Mouse (Mus musculus) olfactory bulb, adult 2 months (tissue): ENCODE results near the gene Igsf9b. TPM values are rescaled to one million over a fixed set of nuclear protein-coding genes. Genes with fewer than 3 reads are reported as not detected.

Experiments
- H3K27ac ChIP-seq: fragments of 200-500 bp; 2 replicates; pipeline ENCODE4 v1.5.1; 2012; ENCODE audit warnings: low read depth, low read length; ENCODE audit not compliant: insufficient read depth
- H3K4me1 ChIP-seq: fragments of 200-500 bp; 2 replicates; pipeline ENCODE4 v1.6.1; 2012; ENCODE audit warnings: low read length; ENCODE audit not compliant: control insufficient read depth, insufficient read depth
- H3K4me3 ChIP-seq: fragments of 200-500 bp; 2 replicates; pipeline ENCODE4 v1.5.1; 2012; ENCODE audit warnings: mild to moderate bottlenecking, low read depth, low read length, moderate library complexity; ENCODE audit not compliant: insufficient read depth
- CTCF ChIP-seq: fragments of 200-500 bp; IDR thresholded peaks from 2 replicates; pipeline ENCODE4 v1.5.1; 2012; ENCODE audit warnings: low read depth, mild to moderate bottlenecking, low read length, moderate library complexity; ENCODE audit not compliant: insufficient read depth
- POLR2A ChIP-seq: fragments of 200-500 bp; IDR thresholded peaks from 2 replicates; pipeline ENCODE4 v1.6.1; 2012; ENCODE audit warnings: mild to moderate bottlenecking, low read depth, low read length, moderate library complexity; ENCODE audit not compliant: insufficient read depth
- WGBS: fragments of 180-500 bp; shearing (Covaris S2); methylation state at CpG from one replicate; pipeline ENCODE4 v1.1.7; 2018; 5-methylcytosine and 5-hydroxymethylcytosine counted together
- polyA plus RNA-seq: library from polyadenylated mRNA; stranded (reverse); fragments of >200 nt; gene quantifications from 2 replicates; pipeline ENCODE4 v1.2.4, GENCODE M21; 2012; ENCODE audit warnings: low replicate concordance; ENCODE audit not compliant: missing spikeins, insufficient read depth, insufficient read length

Gene Igsf9b
- polyA plus RNA-seq, 1 experiment, result not detected

DNA sequence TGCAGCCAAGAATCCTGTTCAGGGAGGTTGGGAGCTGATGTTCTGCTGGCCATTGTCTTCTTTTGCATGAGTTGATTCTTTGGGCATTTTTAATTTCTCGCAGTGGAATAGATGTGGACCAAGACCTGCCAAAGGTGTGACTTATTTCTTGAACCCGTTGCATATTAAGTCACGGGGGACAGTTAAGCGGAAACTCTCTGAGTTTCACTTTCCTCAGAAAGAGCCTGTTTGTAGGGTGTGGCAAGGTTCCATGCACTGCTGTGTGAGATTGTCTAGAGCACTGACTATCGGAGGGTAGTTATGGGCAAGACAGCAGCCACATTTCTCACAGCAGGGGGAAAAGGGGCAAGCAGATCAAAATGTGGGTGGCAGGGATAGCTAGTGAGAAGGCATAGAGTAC, 14.4 kb downstream of the Igsf9b start:
- H3K27ac ChIP-seq, result no peak overlapping the region
- WGBS, result 93% methylated on average over 5 of the region's 5 CpGs
- TF ChIP-seq CTCF (no peak), POLR2A (no peak)
- H3K4me3 ChIP-seq, result no peak overlapping the region
- peaks cover 43% of the 10 kb centered on the region for H3K4me1 ChIP-seq

DNA sequence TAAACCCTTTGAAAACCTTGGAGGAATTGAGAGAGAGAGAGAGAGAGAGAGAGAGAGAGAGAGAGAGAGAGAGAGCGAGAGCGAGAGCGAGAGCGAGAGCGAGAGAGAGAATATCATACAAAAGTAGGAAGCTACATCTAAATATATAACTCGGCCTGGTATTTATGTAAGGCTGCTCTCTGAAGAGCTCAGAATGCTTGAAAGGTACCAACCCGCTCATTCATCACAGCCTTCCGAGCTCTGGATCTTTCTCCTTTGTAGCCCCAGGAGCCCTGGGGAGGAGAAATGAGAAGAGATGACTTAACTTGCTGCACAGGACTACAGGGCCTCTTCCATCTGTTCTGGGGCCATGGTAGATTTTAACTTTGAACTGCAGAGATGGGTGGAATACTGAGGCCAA, 22.3 kb downstream of the Igsf9b start:
- 88% methylated on average over 8 of the region's 8 CpGs for WGBS
- H3K4me3 ChIP-seq, result no peak overlapping the region
- TF ChIP-seq POLR2A (no peak), CTCF (no peak)
- H3K27ac ChIP-seq, result no peak overlapping the region
- peaks cover 5% of the 10 kb centered on the region for H3K4me1 ChIP-seq

GRCm38 (mm10) chr9:27322277-27322676, 23.3 kb downstream of the Igsf9b start:
- 71% methylated on average over 7 of the region's 7 CpGs for WGBS
- no peak overlapping the region for H3K4me3 ChIP-seq
- no peak overlapping the region for H3K27ac ChIP-seq
- TF ChIP-seq POLR2A (no peak), CTCF (no peak)
- H3K4me1 ChIP-seq, result peaks cover 3% of the 10 kb centered on the region

DNA sequence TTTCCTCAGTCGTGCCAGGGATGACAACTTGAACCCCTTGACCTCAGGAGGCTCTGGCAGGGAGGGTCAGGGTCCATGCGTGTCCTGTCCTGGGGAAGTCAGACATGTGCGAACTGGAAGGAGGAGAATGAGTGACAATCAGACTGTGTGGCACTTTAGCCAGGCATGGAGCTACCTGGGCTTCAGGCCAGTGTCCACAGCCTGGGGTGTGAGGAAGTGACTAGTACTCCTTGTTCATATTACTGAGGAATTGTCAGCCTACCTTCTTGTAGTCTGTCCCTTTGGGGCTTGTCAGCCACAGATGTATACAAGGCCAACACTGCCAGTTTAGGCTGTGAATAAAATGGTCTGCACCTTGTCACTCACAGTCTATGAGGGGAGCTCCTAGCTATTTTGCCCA, 24.4 kb downstream of the Igsf9b start:
- Histone ChIP-seq H3K27ac (no peak overlapping the region), H3K4me1 (no peaks in the 10 kb centered on the region), H3K4me3 (no peak overlapping the region)
- no peak for TF ChIP-seq CTCF
- TF ChIP-seq POLR2A, result no peak
- 94% methylated on average over 3 of the region's 3 CpGs for WGBS

- Histone ChIP-seq H3K27ac (no peak overlapping the region), H3K4me1 (no peaks in the 10 kb centered on the region), H3K4me3 (no peak overlapping the region)
- 72% methylated on average over 2 of the region's 2 CpGs for WGBS
- TF ChIP-seq POLR2A (no peak), CTCF (no peak)
Observed at GRCm38 (mm10) chr9:27325920-27326319, 26.9 kb downstream of the Igsf9b start.

DNA sequence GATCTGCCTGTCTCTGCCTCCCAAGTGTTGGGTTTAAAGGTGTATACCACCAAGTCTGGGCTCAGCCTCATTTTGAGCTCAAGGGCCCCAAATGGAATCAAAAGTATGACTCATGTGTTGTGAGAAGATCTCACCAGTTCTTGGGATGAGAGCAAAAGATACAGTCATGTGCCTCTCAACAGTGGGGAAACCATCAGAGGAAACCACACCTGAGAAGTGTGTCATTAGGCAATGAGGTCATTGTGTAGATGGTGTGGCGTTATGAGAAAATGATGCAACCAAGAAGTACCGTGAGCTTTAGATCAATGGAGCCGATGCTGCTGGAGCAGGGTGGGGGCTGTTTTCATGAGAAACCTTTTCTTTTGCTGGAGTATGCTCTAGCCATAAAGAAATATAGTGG, 28.6 kb downstream of the Igsf9b start:
- WGBS, result 93% methylated on average over 3 of the region's 3 CpGs
- Histone ChIP-seq H3K27ac (no peak overlapping the region), H3K4me1 (0 out of 2 replicates have a peak, but pooled peaks cover 2% of the 10 kb centered on the region), H3K4me3 (no peak overlapping the region)
- no peak for TF ChIP-seq CTCF
- TF ChIP-seq POLR2A, result no peak

GRCm38 (mm10) chr9:27330374-27330773, 31.4 kb downstream of the Igsf9b start:
- H3K4me3 ChIP-seq, result no peak overlapping the region
- TF ChIP-seq POLR2A (no peak), CTCF (no peak)
- WGBS, result 80% methylated on average over 4 of the region's 4 CpGs
- H3K4me1 ChIP-seq, result peaks cover 8% of the 10 kb centered on the region; the same call in 1 of the 2 replicates
- no peak overlapping the region for H3K27ac ChIP-seq

DNA sequence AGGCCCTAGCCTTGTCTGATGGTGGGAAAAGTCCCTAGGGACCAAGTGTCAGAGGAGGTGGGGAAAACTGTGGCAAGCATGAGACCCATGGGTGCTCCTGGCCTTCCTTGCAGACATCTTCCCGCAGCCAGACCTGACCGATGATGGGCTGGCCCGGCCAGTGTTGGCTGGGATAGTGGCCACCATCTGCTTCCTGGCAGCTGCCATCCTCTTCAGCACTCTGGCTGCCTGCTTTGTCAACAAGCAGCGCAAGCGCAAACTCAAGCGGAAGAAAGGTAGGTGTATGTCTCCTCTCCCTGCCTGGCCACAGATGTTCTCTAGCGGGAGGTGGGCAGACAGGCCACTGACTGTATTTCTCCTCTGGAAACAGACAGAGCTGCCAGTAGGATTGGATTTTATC, 32.5 kb downstream of the Igsf9b start:
- Histone ChIP-seq H3K4me1 (peaks cover 15% of the 10 kb centered on the region; the same call in 1 of the 2 replicates), H3K4me3 (no peak overlapping the region), H3K27ac (no peak overlapping the region)
- WGBS, result 89% methylated on average over 7 of the region's 7 CpGs
- TF ChIP-seq CTCF, result no peak
- no peak for TF ChIP-seq POLR2A

DNA sequence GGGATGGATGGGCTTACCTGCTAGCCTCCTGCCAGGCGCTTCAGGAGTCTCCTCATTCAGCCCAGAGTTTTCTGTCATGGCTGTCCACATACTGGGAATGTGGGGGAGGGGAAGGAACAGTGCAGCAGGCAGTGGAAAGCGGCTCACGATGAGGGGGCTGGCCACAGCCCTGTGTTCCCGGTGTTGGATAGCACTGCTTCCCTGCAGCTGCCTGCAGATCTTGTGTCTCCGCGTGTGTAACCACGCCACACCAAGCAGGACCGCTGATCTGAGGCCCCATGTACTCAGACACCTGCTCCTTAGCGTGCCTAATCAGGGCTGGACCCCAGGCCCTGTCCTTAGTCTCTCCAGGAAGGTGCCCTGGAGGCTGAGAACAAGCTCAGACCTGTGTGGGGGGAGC, 35.9 kb downstream of the Igsf9b start:
- TF ChIP-seq POLR2A, result no peak
- TF ChIP-seq CTCF, result no peak
- H3K27ac ChIP-seq, result no peak overlapping the region
- 88% methylated on average over 9 of the region's 9 CpGs for WGBS
- H3K4me3 ChIP-seq, result no peak overlapping the region
- peaks cover 15% of the 10 kb centered on the region; the same call in 1 of the 2 replicates for H3K4me1 ChIP-seq

DNA sequence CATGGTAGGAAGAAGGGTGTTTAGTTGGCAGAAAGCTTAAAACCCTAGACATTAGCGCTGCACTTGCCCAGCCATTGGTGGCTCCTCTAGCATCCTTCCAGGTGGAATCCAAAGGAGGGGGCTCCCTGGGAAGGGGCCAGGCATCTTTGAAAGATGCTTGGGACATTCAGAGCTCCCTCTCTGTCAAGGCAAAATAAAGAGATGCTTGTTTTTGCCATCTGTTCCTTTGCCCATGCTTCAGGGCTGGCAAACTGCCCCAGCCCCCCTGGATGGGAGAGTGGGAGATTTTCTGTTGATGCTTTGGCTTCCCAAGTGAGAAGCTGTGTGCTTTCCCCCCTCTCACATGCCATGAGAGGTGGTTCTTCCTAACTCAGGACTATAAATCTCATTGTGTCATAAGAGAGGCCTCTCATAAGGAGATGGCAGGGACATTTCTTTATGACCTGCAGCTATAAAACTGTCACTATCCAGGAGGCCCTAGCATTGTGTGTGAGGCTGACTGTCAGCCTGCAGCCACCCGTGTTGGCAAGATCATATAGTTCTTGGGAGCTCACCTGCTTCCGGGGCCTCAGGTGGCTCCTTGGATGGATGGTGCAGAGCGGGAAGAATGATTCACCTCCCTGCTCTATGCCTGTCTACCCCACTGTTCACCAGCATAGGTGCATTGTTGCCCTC, 38.1 kb downstream of the Igsf9b start:
- Histone ChIP-seq H3K27ac (no peak overlapping the region), H3K4me3 (no peak overlapping the region), H3K4me1 (peaks cover 12% of the 10 kb centered on the region; the same call in 1 of the 2 replicates)
- TF ChIP-seq CTCF (no peak), POLR2A (no peak)
- 89% methylated on average over 4 of the region's 4 CpGs for WGBS
